Mouse (Mus musculus): Measurements from ENCODE around the gene Hdac1.

DNA sequence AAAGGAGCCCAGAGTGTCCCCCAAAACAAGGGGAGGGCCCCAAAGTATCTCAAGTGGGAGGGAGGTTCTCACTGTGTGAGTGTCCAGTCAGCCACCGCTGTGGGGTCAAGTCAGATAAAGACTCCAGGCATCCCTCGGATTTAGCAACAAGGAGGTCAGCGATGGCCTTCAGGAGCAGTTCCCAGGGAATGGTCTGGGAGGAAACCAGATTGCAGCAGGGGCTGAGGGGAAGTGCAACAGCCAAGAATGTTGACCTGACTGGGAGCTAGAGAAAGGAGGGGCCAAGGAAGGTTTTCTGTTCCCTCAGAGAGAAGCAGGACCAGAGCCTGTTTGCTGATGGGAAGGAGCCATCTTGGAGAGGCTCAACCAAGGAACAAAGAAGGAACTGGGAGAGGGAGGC is 43.6 kb downstream of the Hdac1 start:
- TF ChIP-seq CTCF (IDR thresholded peaks at IDR 0.05) (no peak), EP300 (IDR thresholded peaks at IDR 0.05) (no peak)

Data from lung, postnatal 0 days (tissue).